ENCODE assay signal across 8 mouse cellular contexts in genomic region chr5:21737620-21738019, GRCm38 (mm10). TPM values are rescaled to one million over a fixed set of nuclear protein-coding genes. Genes with fewer than 3 reads are reported as not detected.
DNase-seq lines count a peak whose midpoint lies in the region; ATAC-seq and TF ChIP-seq lines count a peak whose summit lies in the region.

No protein-coding gene starts in this region.

- no peak for TF ChIP-seq EP300 in heart, adult 2 months (IDR thresholded peaks at IDR 0.05; ENCODE audit: insufficient read depth, low read depth, low read length)
- TF ChIP-seq EP300 in liver, postnatal 0 days (IDR thresholded peaks at IDR 0.05; ENCODE audit: low read depth) = no peak

- no peak for TF ChIP-seq POLR2A in heart, adult 2 months (IDR thresholded peaks at IDR 0.05; ENCODE audit: insufficient read depth, low read depth, low read length)

- intact Hi-C loops in heart, adult 2 months (cut with DNase I) = loop anchor here (1.0 kb wide), 2 partner anchors 36 to 48 kb away; partner anchors contain the start of genes Dnajc2, Napepld and Psmc2

- H3K4me2 ChIP-seq in forebrain, embryonic 16.5 days (ENCODE audit: low read length) = peak overlapping the region; percentile 86
- H3K4me2 ChIP-seq in liver, postnatal 0 days (ENCODE audit: low read depth, low read length) = peak overlapping the region; percentile 74

- no peaks in the 10 kb centered on the region; the same call in 1 of the 2 replicates for H3K36me3 ChIP-seq in heart, adult 2 months (ENCODE audit: control insufficient read depth, insufficient read depth, low read length)
- peaks cover 38% of the 10 kb centered on the region for H3K36me3 ChIP-seq in E14TG2a.4 (ENCODE audit: insufficient read depth, low read length)
- peaks cover 25% of the 10 kb centered on the region for H3K36me3 ChIP-seq in forebrain, embryonic 16.5 days (ENCODE audit: control insufficient read depth, insufficient read depth)
- H3K36me3 ChIP-seq in liver, postnatal 0 days (replicated peaks; ENCODE audit: insufficient read depth, low read length) = peaks cover 24% of the 10 kb centered on the region

- no peak overlapping the region for H3K27ac ChIP-seq in heart, adult 2 months
- H3K27ac ChIP-seq in forebrain, embryonic 16.5 days (ENCODE audit: low read length) = no peak overlapping the region
- peak overlapping the region; percentile 58 for H3K27ac ChIP-seq in liver, postnatal 0 days (ENCODE audit: low read depth)

- no peak for DNase-seq in heart, adult 2 months
- DNase-seq in heart, adult 8-10 months (ENCODE audit: low spot score) = no peak
- no peak for DNase-seq in liver, postnatal 0 days
- DNase-seq in adrenal gland, postnatal 10 days = no peak
- no peak for DNase-seq in natural killer cell, adult 2 months (ENCODE audit: low spot score in 2 of 2)
- no peak for DNase-seq in spleen, postnatal 4 days (ENCODE audit: low spot score in 2 of 2)

- H3K27me3 ChIP-seq in heart, adult 2 months (ENCODE audit: control insufficient read depth, insufficient read depth, low read length) = no peaks in the 10 kb centered on the region
- no peaks in the 10 kb centered on the region for H3K27me3 ChIP-seq in E14TG2a.4 (ENCODE audit: insufficient read depth, low read length)
- no peaks in the 10 kb centered on the region for H3K27me3 ChIP-seq in forebrain, embryonic 16.5 days (replicated peaks; ENCODE audit: control insufficient read depth, insufficient read depth, low read length)
- no peaks in the 10 kb centered on the region for H3K27me3 ChIP-seq in liver, postnatal 0 days (ENCODE audit: insufficient read depth, low read length)

- ATAC-seq in forebrain, embryonic 16.5 days = no peak
- peak; percentile 37 for ATAC-seq in liver, postnatal 0 days

- H3K4me3 ChIP-seq in heart, adult 2 months = peak overlapping the region; percentile 85
- H3K4me3 ChIP-seq in E14TG2a.4 (replicated peaks; ENCODE audit: low read length) = peak overlapping the region; percentile 97
- peak overlapping the region; percentile 95 for H3K4me3 ChIP-seq in forebrain, embryonic 16.5 days (replicated peaks; ENCODE audit: low read length)
- peak overlapping the region; percentile 75 for H3K4me3 ChIP-seq in liver, postnatal 0 days (ENCODE audit: low read depth, low read length)

- H3K9me3 ChIP-seq in E14TG2a.4 (ENCODE audit: low read length) = no peaks in the 10 kb centered on the region
- no peaks in the 10 kb centered on the region for H3K9me3 ChIP-seq in forebrain, embryonic 16.5 days (ENCODE audit: control insufficient read depth, low read length)
- no peaks in the 10 kb centered on the region for H3K9me3 ChIP-seq in liver, postnatal 0 days (ENCODE audit: low read length)

- H3K4me1 ChIP-seq in heart, adult 2 months (ENCODE audit: control insufficient read depth, insufficient read depth, low read length) = peaks cover 5% of the 10 kb centered on the region
- peaks cover 73% of the 10 kb centered on the region for H3K4me1 ChIP-seq in E14TG2a.4 (replicated peaks; ENCODE audit: low read depth, low read length)
- peaks cover 17% of the 10 kb centered on the region for H3K4me1 ChIP-seq in forebrain, embryonic 16.5 days (replicated peaks; ENCODE audit: control insufficient read depth, insufficient read depth, low read length)
- H3K4me1 ChIP-seq in liver, postnatal 0 days (ENCODE audit: insufficient read depth) = peaks cover 9% of the 10 kb centered on the region

- WGBS in heart, adult 2 months = 13% methylated on average over 10 of the region's 10 CpGs
- WGBS in forebrain, embryonic 16.5 days = 28% methylated on average over 10 of the region's 10 CpGs
- 14% methylated on average over 10 of the region's 10 CpGs for WGBS in liver, postnatal 0 days (ENCODE audit: insufficient replicate concordance)

- H3K9ac ChIP-seq in heart, adult 2 months (ENCODE audit: low read depth, low read length) = peak overlapping the region; percentile 52
- H3K9ac ChIP-seq in forebrain, embryonic 16.5 days (replicated peaks; ENCODE audit: low read depth, low read length) = peak overlapping the region; percentile 89
- H3K9ac ChIP-seq in liver, postnatal 0 days (replicated peaks) = peak overlapping the region; percentile 72

- no peaks in the 10 kb centered on the region for H3K79me2 ChIP-seq in heart, adult 2 months (replicated peaks; ENCODE audit: control insufficient read depth, insufficient read depth, low read length)

- no peak for TF ChIP-seq CTCF in heart, adult 2 months (IDR thresholded peaks at IDR 0.05)
- no peak for TF ChIP-seq CTCF in E14TG2a.4 (conservative IDR thresholded peaks at IDR 0.05; ENCODE audit: low read length)
- no peak for TF ChIP-seq CTCF in liver, postnatal 0 days (IDR thresholded peaks at IDR 0.05; ENCODE audit: low read depth)

RNA-seq across cellular contexts. Expression of gene Pmpcb, which starts 0.7 kb away (rescaled TPM):
- total RNA-seq in heart, adult 2 months (2021) = 100 to 1,000 TPM; 250 to 288 TPM
- 99.0 and 192 TPM in 2 replicates for polyA plus RNA-seq in heart, adult 2 months (2012; rRNA removed)
- total RNA-seq in heart, adult 8-10 months (2022) = 100 to 1,000 TPM; 289 to 312 (median 300) TPM
- polyA plus RNA-seq in forebrain, embryonic 16.5 days (2015; fragmentation: Nextera tagmentation; extraction: Ambion mirVana) = 86.4 and 91.5 TPM in 2 replicates
- polyA plus RNA-seq in liver, postnatal 0 days (2015; fragmentation: Nextera tagmentation; extraction: Ambion mirVana) = 43.6 and 45.9 TPM in 2 replicates
- 100 to 1,000 TPM; 235 to 244 TPM for total RNA-seq in adrenal gland, postnatal 10 days (2021)

RNA-seq across cellular contexts. Expression of gene Napepld, which starts 36.4 kb away (rescaled TPM):
- total RNA-seq in heart, adult 2 months (2021) = 1 to 10 TPM; 5.4 to 5.9 TPM
- 2.4 and 3.7 TPM in 2 replicates for polyA plus RNA-seq in heart, adult 2 months (2012; rRNA removed)
- 1 to 10 TPM; 5.0 to 7.0 (median 6.8) TPM for total RNA-seq in heart, adult 8-10 months (2022)
- polyA plus RNA-seq in forebrain, embryonic 16.5 days (2015; fragmentation: Nextera tagmentation; extraction: Ambion mirVana) = 3.5 and 3.6 TPM in 2 replicates
- polyA plus RNA-seq in liver, postnatal 0 days (2015; fragmentation: Nextera tagmentation; extraction: Ambion mirVana) = 0.53 and 0.70 TPM in 2 replicates
- 10 to 100 TPM; 10.8 to 17.4 TPM for total RNA-seq in adrenal gland, postnatal 10 days (2021)

RNA-seq across cellular contexts. Expression of gene Dnajc2, which starts 47.4 kb away (rescaled TPM):
- 10 to 100 TPM; 20.9 to 21.5 TPM for total RNA-seq in heart, adult 2 months (2021)
- 4.1 and 4.9 TPM in 2 replicates for polyA plus RNA-seq in heart, adult 2 months (2012; rRNA removed)
- 10 to 100 TPM; 19.5 to 23.9 (median 20.7) TPM for total RNA-seq in heart, adult 8-10 months (2022)
- 67.3 and 68.1 TPM in 2 replicates for polyA plus RNA-seq in forebrain, embryonic 16.5 days (2015; fragmentation: Nextera tagmentation; extraction: Ambion mirVana)
- polyA plus RNA-seq in liver, postnatal 0 days (2015; fragmentation: Nextera tagmentation; extraction: Ambion mirVana) = 25.0 and 27.1 TPM in 2 replicates
- 10 to 100 TPM; 26.5 to 28.8 TPM for total RNA-seq in adrenal gland, postnatal 10 days (2021)

RNA-seq across cellular contexts. Expression of gene Psmc2, which starts 47.5 kb away (rescaled TPM):
- total RNA-seq in heart, adult 2 months (2021) = 10 to 100 TPM; 87.3 to 97.5 TPM
- 33.7 and 57.6 TPM in 2 replicates for polyA plus RNA-seq in heart, adult 2 months (2012; rRNA removed)
- total RNA-seq in heart, adult 8-10 months (2022) = 100 to 1,000 TPM in 1 of 4 experiments, 10 to 100 TPM in 3; 87.6 to 100 (median 93.1) TPM
- polyA plus RNA-seq in forebrain, embryonic 16.5 days (2015; fragmentation: Nextera tagmentation; extraction: Ambion mirVana) = 178 and 182 TPM in 2 replicates
- 76.7 and 82.0 TPM in 2 replicates for polyA plus RNA-seq in liver, postnatal 0 days (2015; fragmentation: Nextera tagmentation; extraction: Ambion mirVana)
- 100 to 1,000 TPM; 108 to 114 TPM for total RNA-seq in adrenal gland, postnatal 10 days (2021)
